Mouse (Mus musculus) C2C12 (cell line): ENCODE measurements around the gene Zbtb46. TPM values are rescaled to one million over a fixed set of nuclear protein-coding genes. Genes with fewer than 3 reads are reported as not detected.

ENCODE experiments used
- H3K27me3 ChIP-seq: one replicate; pipeline ENCODE4 v1.6.1; 2011; ENCODE audit not compliant: control insufficient read depth, insufficient read depth, insufficient read length
- H3K36me3 ChIP-seq: one replicate; pipeline ENCODE4 v1.6.1; 2011; ENCODE audit not compliant: control insufficient read depth, insufficient read depth
- H3K4me3 ChIP-seq: one replicate; pipeline ENCODE4 v1.5.1; 2011; ENCODE audit warnings: mild to moderate bottlenecking, control low read depth; ENCODE audit not compliant: poor library complexity, insufficient read depth, severe bottlenecking
- H3K79me2 ChIP-seq: one replicate; pipeline ENCODE4 v1.6.1; 2011; ENCODE audit not compliant: control insufficient read depth, insufficient read depth
- H3K79me3 ChIP-seq: one replicate; pipeline ENCODE4 v1.6.1; 2011; ENCODE audit warnings: low read depth, control low read depth
- H3ac ChIP-seq: one replicate; pipeline ENCODE3; 2011; ENCODE audit warnings: low read depth; ENCODE audit not compliant: control insufficient read depth, insufficient read length
- CEBPB ChIP-seq: IDR thresholded peaks from one replicate; pipeline ENCODE4 v1.6.1; 2011; ENCODE audit warnings: low read depth, mild to moderate bottlenecking, control low read depth, moderate library complexity
- CTCF ChIP-seq: IDR thresholded peaks from one replicate; pipeline ENCODE4 v1.5.1; 2011; ENCODE audit not compliant: control insufficient read depth, insufficient read depth, insufficient read length
- FOSL1 ChIP-seq: IDR thresholded peaks from one replicate; pipeline ENCODE4 v1.8.0; 2011; ENCODE audit warnings: mild to moderate bottlenecking, low read length; ENCODE audit not compliant: poor library complexity, insufficient read depth, severe bottlenecking
- MAX ChIP-seq: IDR thresholded peaks from one replicate; pipeline ENCODE4 v1.6.1; 2011; ENCODE audit warnings: mild to moderate bottlenecking, control low read depth
- MYOD1 ChIP-seq: IDR thresholded peaks from one replicate; pipeline ENCODE4 v1.6.1; 2011; ENCODE audit warnings: low read depth; ENCODE audit not compliant: control insufficient read depth, insufficient read length
- MYOG ChIP-seq: IDR thresholded peaks from one replicate; pipeline ENCODE4 v1.6.1; 2011; ENCODE audit not compliant: control insufficient read depth, insufficient read length; ENCODE audit errors: extremely low read depth
- USF1 ChIP-seq: IDR thresholded peaks from one replicate; pipeline ENCODE4 v1.6.1; 2011; ENCODE audit warnings: low read depth, mild to moderate bottlenecking, control low read depth, moderate library complexity
- polyA plus RNA-seq: library from polyadenylated mRNA; unstranded; fragments of >200 nt; fragmentation: generic; extraction: Trizol; gene quantifications from one replicate; pipeline ENCODE4 v1.2.1, GENCODE M21; 2012; ENCODE audit warnings: missing spikeins

Zbtb46 gene
- polyA plus RNA-seq, 1 experiment: 0.68 TPM

- H3K27me3 ChIP-seq: no peaks in the 10 kb centered on the region
- H3ac ChIP-seq: no peak overlapping the region
- no peak for TF ChIP-seq MAX
- no peak for TF ChIP-seq MYOG
- TF ChIP-seq CTCF: no peak
- TF ChIP-seq CEBPB: no peak
- no peak for TF ChIP-seq MYOD1
- no peak for TF ChIP-seq FOSL1
- TF ChIP-seq USF1: no peak
- H3K79me2 ChIP-seq: no peaks in the 10 kb centered on the region
- no peaks in the 10 kb centered on the region for H3K79me3 ChIP-seq
- no peaks in the 10 kb centered on the region for H3K36me3 ChIP-seq
- no peak overlapping the region for H3K4me3 ChIP-seq
These were observed 43.3 kb downstream of the Zbtb46 start for GRCm38 (mm10) chr2:181415945-181416344.

- Histone ChIP-seq H3ac (no peak overlapping the region), H3K27me3 (no peaks in the 10 kb centered on the region), H3K4me3 (no peak overlapping the region), H3K79me3 (no peaks in the 10 kb centered on the region), H3K36me3 (no peaks in the 10 kb centered on the region), H3K79me2 (no peaks in the 10 kb centered on the region)
- TF ChIP-seq FOSL1 (no peak), CTCF (no peak), MAX (no peak)
These were observed 46.1 kb downstream of the Zbtb46 start for GRCm38 (mm10) chr2:181413141-181413540.

GRCm38 (mm10) chr2:181410760-181411473 is 48.3 kb downstream of the Zbtb46 start:
- Histone ChIP-seq H3K79me3 (no peaks in the 10 kb centered on the region), H3K27me3 (no peaks in the 10 kb centered on the region), H3K79me2 (no peaks in the 10 kb centered on the region), H3K36me3 (no peaks in the 10 kb centered on the region), H3K4me3 (no peak overlapping the region), H3ac (no peak overlapping the region)
- TF ChIP-seq MAX (no peak), CTCF (peak; percentile 89)

- no peak for TF ChIP-seq MYOG
- TF ChIP-seq CEBPB: no peak
- H3K79me2 ChIP-seq: no peaks in the 10 kb centered on the region
- H3K27me3 ChIP-seq: no peaks in the 10 kb centered on the region
- H3ac ChIP-seq: no peak overlapping the region
- no peaks in the 10 kb centered on the region for H3K79me3 ChIP-seq
- no peak overlapping the region for H3K4me3 ChIP-seq
- no peaks in the 10 kb centered on the region for H3K36me3 ChIP-seq
These were observed 49.6 kb downstream of the Zbtb46 start for GRCm38 (mm10) chr2:181409643-181410042.

GRCm38 (mm10) chr2:181403722-181404121 is 55.5 kb downstream of the Zbtb46 start:
- Histone ChIP-seq H3K79me2 (no peaks in the 10 kb centered on the region), H3K27me3 (no peaks in the 10 kb centered on the region), H3K4me3 (no peak overlapping the region), H3K79me3 (no peaks in the 10 kb centered on the region), H3ac (no peak overlapping the region), H3K36me3 (no peaks in the 10 kb centered on the region)
- TF ChIP-seq MAX: no peak
- no peak for TF ChIP-seq CEBPB
- no peak for TF ChIP-seq MYOD1
- TF ChIP-seq USF1: no peak
- TF ChIP-seq CTCF: no peak
- no peak for TF ChIP-seq FOSL1
- TF ChIP-seq MYOG: no peak

GRCm38 (mm10) chr2:181401497-181401896 is 57.7 kb downstream of the Zbtb46 start:
- no peaks in the 10 kb centered on the region for H3K79me2 ChIP-seq
- TF ChIP-seq CEBPB: no peak
- TF ChIP-seq MYOG: no peak
- no peak for TF ChIP-seq MYOD1
- no peak for TF ChIP-seq CTCF
- no peak for TF ChIP-seq USF1
- no peak for TF ChIP-seq MAX
- no peak for TF ChIP-seq FOSL1

More at GRCm38 (mm10) chr2:181401497-181401896, 57.7 kb downstream of the Zbtb46 start:
- Histone ChIP-seq H3ac (no peak overlapping the region), H3K27me3 (no peaks in the 10 kb centered on the region), H3K79me3 (no peaks in the 10 kb centered on the region), H3K4me3 (no peak overlapping the region), H3K36me3 (no peaks in the 10 kb centered on the region)
